Mouse (Mus musculus) megakaryocyte, embryonic 14.5 days (primary cell): Measurements from ENCODE around the gene Carm1.

Experiments used
- FLI1 ChIP-seq: IDR thresholded peaks from 2 replicates; pipeline ENCODE4 v1.6.1; 2012; ENCODE audit warnings: low read length, inconsistent platforms, mixed read lengths
- GATA1 ChIP-seq: IDR thresholded peaks from 3 replicates; pipeline ENCODE4 v1.6.1; 2012; ENCODE audit warnings: mixed read lengths, low read length, inconsistent platforms, borderline replicate concordance

GRCm38 (mm10) chr9:21635639-21636038 is 88.9 kb downstream of the Carm1 start:
- no peak for TF ChIP-seq GATA1
- TF ChIP-seq FLI1 = no peak
